Mouse (Mus musculus): Measurements from ENCODE around the gene Atp4a.

DNA sequence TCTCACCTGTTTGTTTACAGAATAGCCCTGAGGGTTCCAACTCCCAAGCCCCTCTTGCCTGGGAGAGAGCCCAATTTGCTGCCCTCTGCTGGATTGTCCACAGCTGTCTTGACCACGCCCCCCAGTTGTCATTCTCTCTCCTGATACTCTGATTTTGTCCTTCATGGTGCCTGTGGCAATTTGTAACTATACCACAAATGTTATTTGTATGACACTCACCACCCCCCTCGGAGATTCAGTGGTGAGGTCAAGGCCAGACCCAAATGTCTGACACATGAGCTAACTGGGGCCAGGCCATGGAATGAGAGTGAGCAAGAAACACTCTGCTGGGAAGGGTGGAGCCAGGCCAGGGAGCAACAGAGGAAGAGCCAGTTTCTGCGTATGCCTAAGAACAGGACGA is 46.8 kb downstream of the Atp4a start:
- TF ChIP-seq CTCF (IDR thresholded peaks at IDR 0.05; ENCODE audit: extremely low read depth, insufficient read depth, insufficient read length, insufficient replicate concordance): 0 out of 2 replicates have a peak, but pooled peaks have one; percentile 13
- no peak for TF ChIP-seq POLR2A (IDR thresholded peaks at IDR 0.05; ENCODE audit: low read depth, low read length)
